Mouse (Mus musculus) kidney, embryonic 16.5 days (tissue): Measurements from ENCODE around the gene Sgk1. TPM values are rescaled to one million over a fixed set of nuclear protein-coding genes. Genes with fewer than 3 reads are reported as not detected.
"Not testable (repeated sequence)": the region's sequence is repeated elsewhere in the genome, so short reads cannot be mapped to it uniquely, and the experiment has no call there.

ENCODE experiments used
- ATAC-seq: fragments of 200-750 bp; cut with Nextera tagmentation; 2 replicates; pipeline ENCODE4 v1.8.0; 2017; ENCODE audit warnings: moderate TSS enrichment; ENCODE audit not compliant: low FRiP score, low TSS enrichment
- H3K27ac ChIP-seq: fragments of 300-500 bp; sonication (generic); 2 replicates; pipeline ENCODE4 v1.5.1; 2014; ENCODE audit warnings: low read length
- H3K27me3 ChIP-seq: fragments of 300-500 bp; sonication (generic); 2 replicates; pipeline ENCODE4 v1.6.1; 2014; ENCODE audit warnings: low read length, control low read depth, mixed read lengths; ENCODE audit not compliant: insufficient read depth
- H3K36me3 ChIP-seq: fragments of 300-500 bp; sonication (generic); 2 replicates; pipeline ENCODE4 v1.6.1; 2014; ENCODE audit warnings: low read length, control low read depth, mixed read lengths; ENCODE audit not compliant: insufficient read depth
- H3K4me1 ChIP-seq: fragments of 300-500 bp; sonication (generic); 2 replicates; pipeline ENCODE4 v1.6.1; 2014; ENCODE audit warnings: low read length, control low read depth, mixed read lengths; ENCODE audit not compliant: insufficient read depth
- H3K4me2 ChIP-seq: fragments of 300-500 bp; sonication (generic); replicated peaks from 2 replicates; pipeline ENCODE4 v1.6.1; 2014; ENCODE audit warnings: low read depth, low read length
- H3K4me3 ChIP-seq: fragments of 300-500 bp; sonication (generic); 2 replicates; pipeline ENCODE4 v1.5.1; 2014; ENCODE audit warnings: mild to moderate bottlenecking, low read length
- H3K9ac ChIP-seq: fragments of 300-500 bp; sonication (generic); replicated peaks from 2 replicates; pipeline ENCODE4 v1.6.1; 2014; ENCODE audit warnings: low read length
- H3K9me3 ChIP-seq: fragments of 300-500 bp; sonication (generic); 2 replicates; pipeline ENCODE4 v1.6.1; 2016; ENCODE audit warnings: low read length, control low read depth
- WGBS: fragments of 180-500 bp; shearing (Covaris S2); extraction: QIAGEN DNeasy Blood & Tissue Kit; methylation state at CpG from one replicate; pipeline ENCODE4 v1.1.7; 2014; 5-methylcytosine and 5-hydroxymethylcytosine counted together
- polyA plus RNA-seq: library from polyadenylated mRNA; unstranded; fragments of >200 nt; fragmentation: Nextera tagmentation; extraction: Ambion mirVana; gene quantifications from 2 replicates; pipeline ENCODE4 v1.2.1, GENCODE M21; 2015

Sgk1 gene
- polyA plus RNA-seq, 1 experiment from 2014 or later = 105 TPM

DNA sequence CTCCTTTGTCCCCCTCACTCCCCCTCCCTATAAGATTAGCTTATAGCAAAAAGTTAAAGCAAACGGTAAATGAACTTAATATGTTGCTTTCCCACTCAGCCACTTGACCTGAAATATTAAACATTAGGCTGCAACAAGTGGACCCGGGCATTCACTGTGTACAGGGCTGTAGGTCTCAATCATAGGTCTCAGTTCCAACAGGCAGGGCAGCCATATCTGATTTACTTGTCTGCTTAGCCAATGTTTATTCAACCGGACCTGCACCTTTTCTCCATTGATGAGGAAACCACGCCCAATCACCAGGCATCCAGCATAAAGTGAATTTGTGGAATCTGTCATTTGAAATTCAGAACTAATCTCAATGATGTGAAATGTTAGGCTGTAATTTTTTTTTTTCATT, 10.1 kb downstream of the Sgk1 start:
- Histone ChIP-seq H3K4me2 (no peak overlapping the region), H3K36me3 (no peaks in the 10 kb centered on the region), H3K27me3 (no peaks in the 10 kb centered on the region), H3K27ac (no peak overlapping the region), H3K9me3 (no peaks in the 10 kb centered on the region), H3K4me3 (no peak overlapping the region), H3K9ac (no peak overlapping the region), H3K4me1 (0 out of 2 replicates have a peak, but pooled peaks cover 3% of the 10 kb centered on the region)
- WGBS = 74% methylated on average over 4 of the region's 4 CpGs
- no peak for ATAC-seq

DNA sequence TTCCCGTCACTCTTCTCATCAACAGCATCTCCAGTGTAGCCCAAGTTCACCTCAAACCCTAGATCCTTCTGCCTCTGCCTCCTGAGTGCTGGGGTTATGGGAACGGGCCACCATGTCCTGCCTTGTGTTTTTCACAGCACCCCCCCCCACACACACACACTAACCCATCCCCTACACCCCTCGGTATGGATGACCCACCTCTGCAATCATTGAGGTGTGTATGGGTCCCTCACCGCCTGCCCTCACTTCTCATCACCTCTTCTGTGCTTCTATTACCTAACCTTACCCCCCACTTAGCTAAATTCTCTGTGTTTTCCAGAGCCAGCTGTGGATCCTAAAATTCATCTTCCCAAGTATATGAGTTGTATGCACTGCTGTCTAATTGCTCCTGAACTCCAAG, 16.4 kb downstream of the Sgk1 start:
- Histone ChIP-seq H3K4me2 (no peak overlapping the region), H3K36me3 (no peaks in the 10 kb centered on the region), H3K27ac (no peak overlapping the region), H3K27me3 (no peaks in the 10 kb centered on the region), H3K9ac (no peak overlapping the region), H3K4me1 (no peaks in the 10 kb centered on the region), H3K9me3 (no peaks in the 10 kb centered on the region), H3K4me3 (no peak overlapping the region)
- WGBS = 90% methylated on average over 4 of the region's 4 CpGs
- ATAC-seq = no peak

- not testable (repeated sequence) for H3K4me3 ChIP-seq, H3K4me1 ChIP-seq, ATAC-seq, H3K4me2 ChIP-seq, H3K9ac ChIP-seq, H3K27ac ChIP-seq, H3K9me3 ChIP-seq, H3K36me3 ChIP-seq, H3K27me3 ChIP-seq
- 95% methylated on average over 17 of the region's 17 CpGs for WGBS
These were observed 16.9 kb downstream of the Sgk1 start for GRCm38 (mm10) chr10:21898851-21899250.

DNA sequence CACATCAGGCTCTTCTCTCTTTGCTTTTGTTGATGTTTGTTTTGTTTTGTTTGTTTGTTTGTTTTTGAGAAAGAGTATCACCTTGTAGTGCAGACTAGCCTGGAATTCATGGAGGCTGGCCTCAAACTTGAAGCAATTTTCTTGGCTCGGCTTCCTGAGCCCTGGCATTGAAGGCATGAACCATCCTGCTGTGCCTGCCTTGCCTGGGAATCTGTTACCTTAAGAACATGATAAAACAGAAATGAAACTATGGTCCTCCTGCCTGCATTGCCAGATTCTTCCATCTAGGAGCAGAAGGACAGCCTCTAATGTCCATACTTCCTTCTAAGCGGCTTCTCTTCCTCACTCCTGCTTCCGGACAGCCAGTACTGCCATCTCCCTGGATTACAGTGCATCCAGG, 17.4 kb downstream of the Sgk1 start:
- ATAC-seq = no peak
- Histone ChIP-seq H3K27ac (no peak overlapping the region), H3K4me3 (no peak overlapping the region), H3K4me1 (no peaks in the 10 kb centered on the region), H3K9ac (no peak overlapping the region), H3K36me3 (no peaks in the 10 kb centered on the region), H3K9me3 (no peaks in the 10 kb centered on the region), H3K27me3 (no peaks in the 10 kb centered on the region), H3K4me2 (no peak overlapping the region)
- 93% methylated on average over 3 of the region's 3 CpGs for WGBS

DNA sequence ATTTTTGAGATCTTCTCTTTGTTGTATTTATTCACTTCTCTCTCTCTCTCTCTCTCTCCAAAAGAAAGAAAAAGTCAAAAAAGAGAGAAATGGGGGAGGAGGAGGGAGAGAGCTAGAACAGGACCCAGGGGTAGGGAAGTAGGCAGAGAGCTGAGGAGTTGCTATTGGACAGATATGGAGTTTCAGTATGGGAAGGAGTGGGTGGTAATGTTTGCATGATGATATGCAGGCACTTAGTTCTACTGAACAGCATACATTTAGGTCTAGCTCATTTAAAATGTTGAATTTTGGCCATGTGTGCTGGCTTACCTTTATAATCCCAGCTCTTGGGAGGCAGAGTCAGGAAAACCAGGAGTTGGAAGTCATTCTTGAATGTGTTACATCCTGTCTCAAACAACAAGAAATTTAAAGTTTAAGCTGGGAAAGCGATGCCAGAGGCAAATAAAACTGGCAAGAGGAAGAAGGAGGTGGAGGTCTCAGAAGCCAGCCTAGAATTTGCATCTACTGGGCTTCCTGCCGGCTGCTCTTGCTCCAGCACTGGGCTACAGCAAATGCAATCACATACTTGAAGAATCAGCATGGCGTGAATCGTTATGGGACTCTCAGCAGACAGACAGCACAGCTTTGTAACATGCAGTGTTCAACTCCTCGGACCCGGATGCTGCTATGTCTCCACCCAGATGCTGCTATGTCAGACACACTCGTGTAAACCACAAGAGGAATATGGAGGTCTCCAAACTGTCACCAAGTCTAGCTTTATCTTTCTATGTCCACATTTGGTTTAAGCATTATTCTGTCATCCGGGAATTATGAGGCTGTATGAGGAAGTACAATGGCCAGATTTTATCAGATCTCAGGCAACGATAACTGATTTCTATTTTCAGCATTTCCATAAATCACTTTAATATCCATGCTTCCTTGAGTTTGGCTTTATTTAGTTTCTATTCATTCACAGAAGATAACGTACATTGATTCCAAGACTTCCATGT, 20.5 kb downstream of the Sgk1 start:
- WGBS = 72% methylated on average over 10 of the region's 10 CpGs
- Histone ChIP-seq H3K4me3 (no peak overlapping the region), H3K4me2 (no peak overlapping the region), H3K36me3 (no peaks in the 10 kb centered on the region), H3K9ac (no peak overlapping the region), H3K27ac (no peak overlapping the region), H3K4me1 (no peaks in the 10 kb centered on the region), H3K9me3 (no peaks in the 10 kb centered on the region), H3K27me3 (no peaks in the 10 kb centered on the region)
- peak; percentile 49; the same call in 1 of the 2 replicates for ATAC-seq

DNA sequence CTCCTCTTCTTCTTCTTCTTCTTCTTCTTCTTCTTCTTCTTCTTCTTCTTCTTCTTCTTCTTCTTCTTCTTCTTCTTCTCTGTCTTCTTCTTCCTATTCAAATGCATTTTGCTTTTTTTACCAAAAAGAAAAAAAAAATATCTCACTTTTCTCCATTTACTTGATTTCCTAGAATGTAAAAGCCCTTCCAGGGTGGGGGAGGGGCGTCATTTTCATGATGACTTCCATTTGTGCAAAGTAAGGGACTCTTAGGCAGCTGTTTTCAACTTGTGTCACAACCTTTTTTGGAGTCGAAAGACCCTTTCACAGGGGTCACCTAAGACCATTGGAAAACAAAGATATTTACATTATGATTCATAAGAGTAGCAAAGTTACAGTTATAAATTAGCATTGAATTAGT, 22.2 kb downstream of the Sgk1 start:
- Histone ChIP-seq H3K9ac (no peak overlapping the region), H3K4me2 (no peak overlapping the region), H3K4me3 (no peak overlapping the region), H3K4me1 (no peaks in the 10 kb centered on the region), H3K36me3 (no peaks in the 10 kb centered on the region), H3K27me3 (no peaks in the 10 kb centered on the region), H3K9me3 (no peaks in the 10 kb centered on the region), H3K27ac (no peak overlapping the region)
- 83% methylated on average over 2 of the region's 2 CpGs for whole genome bisulfite sequencing
- no peak for ATAC-seq

DNA sequence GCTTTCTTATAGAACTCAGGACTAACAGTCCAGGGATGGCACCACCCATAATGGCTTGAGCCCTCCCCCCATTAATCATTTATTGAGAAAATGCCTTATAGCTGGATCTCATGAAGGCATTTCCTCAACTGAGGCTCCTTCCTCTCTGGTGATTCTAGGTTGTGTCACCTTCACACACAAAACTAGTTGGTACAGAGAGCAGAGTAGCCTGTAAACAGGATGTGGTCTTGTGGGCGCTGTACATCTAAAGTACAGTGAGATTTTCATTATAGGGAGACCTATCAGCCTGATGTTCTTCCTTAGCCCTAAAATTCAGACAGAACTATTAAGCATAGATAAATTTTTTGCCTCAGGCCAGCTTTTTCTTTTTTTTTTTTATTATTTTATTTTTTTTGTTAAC, 23.6 kb downstream of the Sgk1 start:
- Histone ChIP-seq H3K27ac (no peak overlapping the region), H3K9me3 (no peaks in the 10 kb centered on the region), H3K4me1 (no peaks in the 10 kb centered on the region), H3K9ac (no peak overlapping the region), H3K36me3 (no peaks in the 10 kb centered on the region), H3K4me3 (no peak overlapping the region), H3K27me3 (no peaks in the 10 kb centered on the region), H3K4me2 (no peak overlapping the region)
- ATAC-seq = no peak
- WGBS = 97% methylated on average over 1 of the region's 1 CpGs

- H3K27me3 ChIP-seq = no peaks in the 10 kb centered on the region
- H3K9me3 ChIP-seq = no peaks in the 10 kb centered on the region
- no peak overlapping the region for H3K27ac ChIP-seq
- ATAC-seq = no peak
- H3K9ac ChIP-seq = no peak overlapping the region
- no peak overlapping the region for H3K4me2 ChIP-seq
- H3K36me3 ChIP-seq = no peaks in the 10 kb centered on the region
- no peak overlapping the region for H3K4me3 ChIP-seq
- 26% methylated on average over 5 of the region's 5 CpGs for WGBS
- no peaks in the 10 kb centered on the region for H3K4me1 ChIP-seq
These were observed 25.0 kb downstream of the Sgk1 start for GRCm38 (mm10) chr10:21906894-21907446.

DNA sequence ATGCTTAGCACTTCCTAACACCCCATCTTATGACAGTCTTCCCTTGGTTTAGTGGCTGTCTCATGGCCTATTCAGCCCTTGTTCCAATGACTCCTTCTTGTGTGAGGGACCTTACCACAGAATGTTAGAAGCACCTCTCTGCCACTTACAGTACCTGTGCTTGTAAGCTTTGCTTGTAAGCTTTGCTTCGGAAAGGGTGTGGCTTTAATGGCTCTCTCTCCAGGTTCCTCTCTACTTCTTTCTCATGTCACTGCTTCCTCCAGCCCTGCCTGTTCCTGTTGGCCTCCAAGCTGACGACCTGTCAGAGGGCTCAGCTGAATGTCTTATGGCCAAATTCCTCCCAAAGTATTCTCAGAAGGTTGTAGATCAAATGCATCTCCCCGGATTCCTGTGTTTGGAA, 25.8 kb downstream of the Sgk1 start:
- no peaks in the 10 kb centered on the region for H3K27me3 ChIP-seq
- H3K36me3 ChIP-seq = no peaks in the 10 kb centered on the region
- H3K9ac ChIP-seq = no peak overlapping the region
- 68% methylated on average over 3 of the region's 3 CpGs for whole genome bisulfite sequencing
- H3K27ac ChIP-seq = no peak overlapping the region
- no peak overlapping the region for H3K4me3 ChIP-seq
- H3K4me2 ChIP-seq = no peak overlapping the region
- H3K4me1 ChIP-seq = no peaks in the 10 kb centered on the region
- H3K9me3 ChIP-seq = no peaks in the 10 kb centered on the region
- no peak for ATAC-seq

GRCm38 (mm10) chr10:21908686-21909085, 26.7 kb downstream of the Sgk1 start:
- H3K27ac ChIP-seq = no peak overlapping the region
- H3K9me3 ChIP-seq = no peaks in the 10 kb centered on the region
- ATAC-seq = no peak
- no peak overlapping the region for H3K4me2 ChIP-seq
- no peaks in the 10 kb centered on the region for H3K27me3 ChIP-seq
- no peaks in the 10 kb centered on the region for H3K4me1 ChIP-seq
- no peak overlapping the region for H3K4me3 ChIP-seq
- no peaks in the 10 kb centered on the region for H3K36me3 ChIP-seq
- 93% methylated on average over 1 of the region's 1 CpGs for WGBS
- H3K9ac ChIP-seq = no peak overlapping the region
